Mouse (Mus musculus) right cerebral cortex, postnatal 4 days (tissue): Measurements from ENCODE around the gene Gatad2a.
"Not testable (repeated sequence)": the region's sequence is repeated elsewhere in the genome, so short reads cannot be mapped to it uniquely, and the experiment has no call there.

Experiments
- DNase-seq: peaks from one replicate; pipeline ENCODE4 v3.0.0-alpha.2; 2022

Gene Gatad2a

GRCm38 (mm10) chr8:69995776-69996588 is at the start of gene Gatad2a:
Gatad2a (minus strand) TSS chr8:69996384.
- DNase-seq, result peak; percentile 98

DNA sequence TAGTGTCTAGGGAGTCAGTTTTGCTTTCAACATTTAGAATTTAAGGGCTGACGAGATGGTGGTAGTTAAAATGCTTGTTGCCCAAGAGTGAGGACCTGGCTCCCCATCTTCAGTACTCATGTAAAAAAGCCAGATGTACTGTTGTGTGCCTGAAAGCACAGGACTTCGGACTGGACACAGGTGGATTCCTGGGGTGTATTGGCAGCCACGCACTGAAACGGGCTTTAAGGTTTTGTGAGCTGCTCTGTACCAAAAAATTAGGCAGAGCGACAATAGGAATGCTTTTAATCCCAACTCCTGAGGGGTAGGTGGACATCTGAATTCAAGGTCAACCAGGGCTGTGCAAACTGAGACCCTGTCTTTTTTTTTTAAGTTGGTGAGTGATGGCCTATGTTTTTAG is 47.8 kb upstream of the Gatad2a start:
- no peak for DNase-seq

DNA sequence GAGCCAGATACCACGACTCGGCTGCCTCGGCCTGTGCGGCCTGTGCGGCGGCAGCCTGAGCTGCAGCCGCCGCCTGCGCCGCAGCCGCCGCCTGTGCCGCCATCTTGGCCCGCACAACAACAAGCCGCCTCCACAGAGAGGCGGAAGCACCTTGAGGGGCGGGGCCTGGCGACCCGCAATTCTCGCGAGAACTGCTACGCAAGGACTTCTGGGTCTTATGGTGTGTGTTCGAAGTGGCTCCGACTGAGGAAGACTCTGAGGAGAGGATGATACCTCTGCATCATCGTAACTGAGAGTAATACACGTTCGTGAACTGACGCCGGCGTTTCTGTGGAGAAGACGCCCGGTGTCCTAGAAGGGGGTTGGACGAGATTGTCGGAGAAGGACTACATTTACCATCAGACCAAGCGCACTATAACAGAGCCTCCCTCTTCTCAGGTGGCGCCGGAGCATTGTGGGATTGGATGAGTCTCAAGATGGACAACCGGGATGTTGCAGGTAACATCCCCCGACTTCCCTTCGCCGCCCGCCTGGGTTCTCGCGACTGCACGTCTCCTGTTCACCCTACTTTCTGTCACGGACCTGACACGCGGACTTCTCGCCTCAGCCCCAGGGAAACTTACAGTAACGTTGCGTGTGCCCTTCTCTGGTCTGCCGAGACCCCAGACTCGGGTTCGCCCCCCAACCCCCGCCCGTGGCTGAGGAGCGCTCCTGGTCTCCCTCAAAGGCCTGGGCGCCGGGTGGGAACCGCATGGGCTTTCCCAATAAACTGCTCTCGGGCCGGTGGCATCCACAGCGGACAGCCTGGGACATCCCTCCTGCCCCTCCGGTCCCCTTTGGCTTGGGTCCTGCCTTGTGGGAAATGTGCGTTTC is 46.6 kb upstream of the Gatad2a start, which contains the start of the genes Mau2 and Sugp1:
Mau2 (minus strand) TSS at position 152 of the 873 bp plus-strand sequence.
Sugp1 (plus strand) TSS at position 231 of the 873 bp plus-strand sequence.
- DNase-seq, result peak; percentile 91

GRCm38 (mm10) chr8:70041885-70042546 is 45.8 kb upstream of the Gatad2a start:
- no peak for DNase-seq

GRCm38 (mm10) chr8:70037994-70038393 is 41.8 kb upstream of the Gatad2a start:
- no peak for DNase-seq

GRCm38 (mm10) chr8:70030255-70030654 is 34.1 kb upstream of the Gatad2a start:
- DNase-seq, result no peak

- no peak for DNase-seq
Measured at GRCm38 (mm10) chr8:70026151-70026550, 30.0 kb upstream of the Gatad2a start.

DNA sequence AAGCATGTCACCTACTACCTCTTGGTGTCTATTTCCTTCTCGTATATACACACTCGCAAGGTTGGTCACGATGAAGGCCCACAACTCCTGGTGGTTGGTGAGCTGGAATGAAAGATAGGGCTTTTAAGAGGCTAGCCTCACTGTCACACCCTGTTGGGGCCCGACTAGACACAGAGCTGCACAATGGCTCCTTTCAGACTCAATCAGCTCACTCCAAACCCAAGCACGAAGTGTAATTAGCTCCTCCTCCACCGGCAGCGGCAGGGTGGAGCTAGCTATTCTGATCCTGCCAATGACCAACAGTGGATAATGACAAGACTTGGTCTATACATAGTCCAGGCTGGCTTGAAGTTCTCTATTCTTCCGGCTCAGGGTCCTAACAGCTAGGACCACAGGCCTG is 27.4 kb upstream of the Gatad2a start:
- DNase-seq, result no peak

DNA sequence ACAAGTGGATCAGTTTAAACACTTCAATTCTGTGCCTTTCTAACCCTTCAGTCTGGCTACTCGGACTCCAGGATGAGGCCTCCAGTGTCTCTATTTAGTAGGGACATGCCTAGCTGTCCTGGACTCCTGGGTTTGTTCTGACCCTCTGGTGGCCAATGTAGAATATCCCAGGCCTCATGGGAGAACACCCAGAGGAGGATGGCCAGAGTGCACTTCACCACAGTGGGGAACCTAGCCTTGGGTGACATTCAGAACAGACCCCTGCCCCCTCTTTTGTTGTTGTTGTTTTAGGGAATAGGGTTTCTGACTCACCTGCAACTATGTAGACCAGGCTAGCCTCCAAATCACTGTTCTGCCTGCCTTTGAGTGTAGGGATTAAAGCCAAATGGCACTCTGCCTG is 18.8 kb upstream of the Gatad2a start:
- DNase-seq, result no peak

GRCm38 (mm10) chr8:70012763-70013162 is 16.6 kb upstream of the Gatad2a start:
- DNase-seq, result no peak

GRCm38 (mm10) chr8:70012350-70012749 is 16.2 kb upstream of the Gatad2a start:
- no peak for DNase-seq

- not testable (repeated sequence) for DNase-seq
Measured at GRCm38 (mm10) chr8:70010796-70011195, 14.6 kb upstream of the Gatad2a start.

- DNase-seq, result no peak
Measured at GRCm38 (mm10) chr8:70005178-70005577, 9.0 kb upstream of the Gatad2a start.

- no peak for DNase-seq
Measured at GRCm38 (mm10) chr8:70004345-70004744, 8.2 kb upstream of the Gatad2a start.

DNA sequence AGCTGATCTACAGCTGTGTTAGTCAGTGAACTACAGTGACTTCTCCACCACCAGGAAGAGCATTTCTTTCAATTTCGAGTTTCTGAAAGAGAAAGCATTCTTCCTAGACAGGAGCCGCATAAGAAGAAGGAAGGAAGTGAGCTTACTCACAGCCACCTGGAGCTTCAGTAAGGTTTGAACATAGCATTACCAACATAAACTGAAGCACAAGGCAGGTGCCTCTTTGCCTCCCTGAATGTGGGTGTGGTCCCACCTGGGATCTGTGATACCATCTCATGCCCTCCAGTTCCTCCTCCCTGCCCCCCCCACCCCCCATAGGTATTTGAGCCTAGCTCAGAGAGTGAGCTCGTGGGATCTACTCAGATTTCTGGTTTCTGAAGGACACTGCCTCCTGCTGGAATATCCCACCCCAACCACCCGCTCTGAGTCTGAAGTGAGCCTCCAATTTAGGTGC is 7.0 kb upstream of the Gatad2a start:
- DNase-seq, result no peak

GRCm38 (mm10) chr8:70001892-70002191 is 5.7 kb upstream of the Gatad2a start:
- not testable (repeated sequence) for DNase-seq

- no peak for DNase-seq
Measured at GRCm38 (mm10) chr8:70001176-70001891, 5.2 kb upstream of the Gatad2a start.

DNA sequence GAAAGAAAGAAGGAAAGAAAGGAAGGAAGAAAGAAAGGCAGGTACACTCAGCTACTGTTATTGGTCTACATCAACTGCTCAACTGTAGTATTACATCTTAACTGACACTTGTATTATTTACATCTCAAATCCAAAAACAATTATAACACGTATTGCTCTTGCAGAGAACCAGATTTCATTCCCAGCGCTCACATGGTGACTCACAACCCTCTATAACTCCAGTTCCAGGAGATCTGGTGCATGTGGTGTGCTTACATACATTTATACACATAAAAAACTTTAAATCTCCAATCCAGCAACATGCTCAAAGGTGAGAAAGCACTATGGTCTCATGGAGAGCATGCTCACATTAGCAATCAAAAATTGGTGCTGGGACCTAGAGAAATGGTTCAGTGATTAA is 4.0 kb upstream of the Gatad2a start:
- no peak for DNase-seq

- DNase-seq, result no peak
Measured at GRCm38 (mm10) chr8:69999236-69999635, 3.1 kb upstream of the Gatad2a start.

DNA sequence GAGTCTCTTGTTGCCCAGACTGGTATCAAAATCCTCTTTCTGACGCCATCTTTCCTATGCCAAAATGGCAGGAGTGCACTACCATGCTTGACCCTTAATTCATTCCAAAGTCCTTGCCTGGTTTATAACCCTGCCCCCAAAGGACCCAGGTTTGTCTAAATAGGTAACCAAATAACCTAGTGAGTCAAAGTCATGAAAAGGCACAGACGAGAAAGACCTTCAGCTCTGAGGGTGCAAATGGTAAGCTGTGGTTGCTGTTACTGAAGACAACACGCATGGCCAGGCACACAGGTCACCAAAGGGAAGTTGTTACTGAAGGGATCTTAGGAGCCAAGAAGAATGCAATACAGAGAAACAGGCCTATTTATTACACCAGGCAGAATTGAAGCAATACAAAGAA is 2.5 kb upstream of the Gatad2a start:
- DNase-seq, result no peak

DNA sequence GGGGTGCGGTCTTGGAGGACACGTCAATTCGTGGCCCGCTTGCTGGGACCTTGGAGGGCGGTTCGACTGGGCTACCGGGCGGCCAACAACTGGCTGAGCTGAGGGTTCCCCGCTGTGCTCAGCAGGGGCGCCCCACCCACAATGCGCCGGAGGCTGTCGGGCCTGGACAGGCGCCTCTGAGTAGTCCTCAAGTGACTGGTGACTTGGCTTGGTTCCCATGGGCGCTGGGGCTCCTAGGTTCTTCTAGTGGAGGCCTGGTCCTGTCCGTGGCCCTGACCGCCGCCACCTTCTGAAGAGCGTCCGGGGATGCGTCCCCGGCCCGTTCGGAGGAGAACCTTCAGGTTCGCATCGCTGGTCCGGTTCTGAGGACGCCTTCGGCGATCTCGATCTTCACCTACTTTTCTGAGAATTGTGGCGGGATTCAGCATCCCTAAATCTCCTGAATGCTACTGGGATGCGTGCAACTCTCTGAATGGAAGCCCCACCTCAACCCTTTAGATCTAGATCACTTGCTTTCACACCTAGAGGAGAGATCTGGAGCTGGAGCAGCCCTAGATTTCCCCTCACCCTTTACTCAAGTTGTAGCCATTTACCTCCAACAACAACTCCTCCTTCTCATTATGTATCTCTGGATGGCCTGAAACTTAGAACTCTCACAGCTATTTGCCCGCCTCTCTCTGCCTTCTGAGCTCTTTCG is 553 bp upstream of the Gatad2a start:
- DNase-seq, result no peak

- no peak for DNase-seq
Measured at GRCm38 (mm10) chr8:69995422-69995775, 785 bp downstream of the Gatad2a start.
